Comparison of ENCODE assay signal across 7 mouse cellular contexts in genomic region chr3:51483741-51484359, GRCm38 (mm10). TPM values are rescaled to one million over a fixed set of nuclear protein-coding genes. Genes with fewer than 3 reads are reported as not detected.
A peak's percentile ranks its signal among the peaks of the same experiment; 100 is the strongest.
DNase-seq lines count a peak whose midpoint lies in the region; ATAC-seq lines count a peak whose summit lies in the region.

Gene Rab33b, plus strand, starts transcription at chr3:51483920.

- ATAC-seq in intestine, embryonic 15.5 days = peak; percentile 98

- intact Hi-C loops in gastrocnemius, postnatal 36 days (cut with DNase I) = no loop called here
- intact Hi-C loops in left cerebral cortex, postnatal 25 days (cut with DNase I) = loop anchor here (2.0 to 5.0 kb wide), 3 partner anchors 77 to 1683 kb away; partner anchors contain the start of gene Setd7

- peak; percentile 98 for DNase-seq in adrenal gland, adult 2 months
- peak; percentile 93 for DNase-seq in embryo, embryonic 11.5 days (ENCODE audit: low read depth, low spot score)
- peak; percentile 94 to 97 for DNase-seq in gastrocnemius, postnatal 36 days
- peak; percentile 96 to 99 for DNase-seq in left cerebral cortex, postnatal 25 days (ENCODE audit: low spot score in 2 of 2)
- peak; percentile 95 for DNase-seq in midbrain, embryonic 10.5 days (ENCODE audit: low spot score)
- DNase-seq in right cerebral cortex, postnatal 4 days = peak; percentile 97

- H3K4me3 ChIP-seq in intestine, embryonic 15.5 days (replicated peaks) = peak within 1 kb of the TSS; percentile 77
- H3K4me3 ChIP-seq in midbrain, embryonic 10.5 days = peak within 1 kb of the TSS; percentile 82

- H3K9me3 ChIP-seq in intestine, embryonic 15.5 days = no peaks in the 10 kb centered on the region
- no peaks in the 10 kb centered on the region for H3K9me3 ChIP-seq in midbrain, embryonic 10.5 days (replicated peaks)

- peak within 1 kb of the TSS; percentile 86 for H3K9ac ChIP-seq in intestine, embryonic 15.5 days

- no peaks in the 10 kb centered on the region for H3K27me3 ChIP-seq in intestine, embryonic 15.5 days (replicated peaks)
- no peaks in the 10 kb centered on the region for H3K27me3 ChIP-seq in midbrain, embryonic 10.5 days (ENCODE audit: low read depth, poor library complexity, severe bottlenecking)

- 0% methylated on average over 70 of the region's 70 CpGs for WGBS in intestine, embryonic 15.5 days
- under 1% methylated on average over 70 of the region's 70 CpGs for WGBS in midbrain, embryonic 10.5 days

- peaks cover 11% of the 10 kb centered on the region; the same call in 1 of the 2 replicates for H3K4me1 ChIP-seq in intestine, embryonic 15.5 days (replicated peaks)
- peaks cover 27% of the 10 kb centered on the region for H3K4me1 ChIP-seq in midbrain, embryonic 10.5 days

- no peaks in the 10 kb centered on the region for H3K36me3 ChIP-seq in intestine, embryonic 15.5 days
- H3K36me3 ChIP-seq in midbrain, embryonic 10.5 days = peaks cover 17% of the 10 kb centered on the region

- H3K4me2 ChIP-seq in intestine, embryonic 15.5 days (replicated peaks) = peak within 1 kb of the TSS; percentile 78

- peak within 1 kb of the TSS; percentile 90 for H3K27ac ChIP-seq in intestine, embryonic 15.5 days
- peak within 1 kb of the TSS; percentile 93 for H3K27ac ChIP-seq in midbrain, embryonic 10.5 days (replicated peaks)

RNA-seq across cellular contexts. Expression of gene Rab33b, which starts in this region (rescaled TPM):
- 10 to 100 TPM; 12.3 to 13.5 TPM for total RNA-seq in adrenal gland, adult 2 months (2021)
- polyA plus RNA-seq in adrenal gland, adult 2 months (2012; rRNA removed) = 7.6 and 9.4 TPM in 2 replicates
- total RNA-seq in gastrocnemius, postnatal 36 days (2021) = 1 to 10 TPM; 4.8 to 7.1 TPM
- polyA plus RNA-seq in intestine, embryonic 15.5 days (2015; fragmentation: Nextera tagmentation; extraction: Ambion mirVana) = 22.0 and 23.4 TPM in 2 replicates
- total RNA-seq in left cerebral cortex, postnatal 25 days (2021) = 10 to 100 TPM; 20.4 to 22.5 TPM
- 12.8 and 14.1 TPM in 2 replicates for polyA plus RNA-seq in midbrain, embryonic 10.5 days (2016; fragmentation: Nextera tagmentation; extraction: Ambion mirVana)

Comparison
In these comparisons a context has a peak if more than half of its experiments do, and no peak if none do; other contexts are left out.
1. Peak in every context shown above with its lines: DNase-seq, ATAC-seq, H3K4me3 ChIP-seq and H3K27ac ChIP-seq.